Mouse (Mus musculus) hindbrain, postnatal 0 days (tissue): ENCODE measurements at regions not wholly inside any gene's neighbourhood (a gene's known extent, or its start where the extent isn't known, plus 50 kb on each side); places are given as distances from the start of the nearest gene placed in this dataset.

Experiments used
- ATAC-seq: fragments of 200-750 bp; cut with Nextera tagmentation; 2 replicates; pipeline ENCODE4 v1.8.0; 2017; ENCODE audit warnings: mild to moderate bottlenecking, moderate TSS enrichment, moderate library complexity
- DNase-seq: peaks from one replicate; pipeline ENCODE4 v3.0.0-alpha.2; 2015; ENCODE audit warnings: low spot score
- H3K27ac ChIP-seq: fragments of 300-500 bp; sonication (generic); 2 replicates; pipeline ENCODE4 v1.5.1; 2014; ENCODE audit warnings: mild to moderate bottlenecking
- H3K27me3 ChIP-seq: fragments of 300-500 bp; sonication (generic); 2 replicates; pipeline ENCODE4 v1.6.1; 2014; ENCODE audit warnings: low read length, mixed read lengths; ENCODE audit not compliant: insufficient read depth
- H3K36me3 ChIP-seq: fragments of 300-500 bp; sonication (generic); 2 replicates; pipeline ENCODE4 v1.6.1; 2014; ENCODE audit warnings: low read length, mixed read lengths; ENCODE audit not compliant: insufficient read depth
- H3K4me1 ChIP-seq: fragments of 300-500 bp; sonication (generic); 2 replicates; pipeline ENCODE4 v1.6.1; 2014; ENCODE audit warnings: antibody characterized with exemption, low read length, mixed read lengths; ENCODE audit not compliant: insufficient read depth
- H3K4me2 ChIP-seq: fragments of 300-500 bp; sonication (generic); 2 replicates; pipeline ENCODE4 v1.6.1; 2014; ENCODE audit warnings: low read depth, mild to moderate bottlenecking, low read length, moderate library complexity, mixed read lengths
- H3K4me3 ChIP-seq: fragments of 300-500 bp; sonication (generic); 2 replicates; pipeline ENCODE4 v1.5.1; 2014; ENCODE audit warnings: low read length
- H3K9ac ChIP-seq: fragments of 300-500 bp; sonication (generic); replicated peaks from 2 replicates; pipeline ENCODE4 v1.6.1; 2014; ENCODE audit warnings: mild to moderate bottlenecking, low read length, moderate library complexity, mixed read lengths
- H3K9me3 ChIP-seq: fragments of 300-500 bp; sonication (generic); 2 replicates; pipeline ENCODE4 v1.6.1; 2016; ENCODE audit warnings: low read length, mixed read lengths
- CTCF ChIP-seq: IDR thresholded peaks from 2 replicates; pipeline ENCODE4 v1.5.1; 2016; ENCODE audit warnings: antibody characterized with exemption, control low read depth, low read depth
- whole genome bisulfite sequencing: fragments of 180-500 bp; shearing (Covaris S2); extraction: QIAGEN DNeasy Blood & Tissue Kit; methylation state at CpG from one replicate; pipeline ENCODE4 v1.1.7; 2014; 5-methylcytosine and 5-hydroxymethylcytosine counted together

- H3K4me1 ChIP-seq: no peaks in the 10 kb centered on the region
- no peaks in the 10 kb centered on the region for H3K27me3 ChIP-seq
- 26% methylated on average over 2 of the region's 2 CpGs for WGBS
- no peak overlapping the region for H3K9ac ChIP-seq
- no peaks in the 10 kb centered on the region for H3K9me3 ChIP-seq
- H3K4me2 ChIP-seq: no peak overlapping the region
- H3K4me3 ChIP-seq: no peak overlapping the region
- DNase-seq: no peak
- no peak for TF ChIP-seq CTCF
- no peaks in the 10 kb centered on the region for H3K36me3 ChIP-seq
- ATAC-seq: no peak
- H3K27ac ChIP-seq: no peak overlapping the region
These were observed 60.3 kb upstream of the Smarcad1 start for GRCm38 (mm10) chr6:64982132-64982531.
